Mouse (Mus musculus) G1E-ER4 (cell line): Measurements from ENCODE around the gene Hoxa13. TPM values are rescaled to one million over a fixed set of nuclear protein-coding genes. Genes with fewer than 3 reads are reported as not detected.

Experiments
- GATA1 ChIP-seq: IDR thresholded peaks from one replicate; pipeline ENCODE4 v1.8.0; 2012; ENCODE audit warnings: low read length, inconsistent platforms
- polyA plus RNA-seq: library from polyadenylated mRNA; stranded (reverse); fragments of >175 nt; gene quantifications from 2 replicates; pipeline ENCODE4 v1.2.3, GENCODE M21; 2012

Hoxa13 gene
- polyA plus RNA-seq, 1 experiment = not detected

GRCm38 (mm10) chr6:52246916-52247315 lies 13.8 kb downstream of the Hoxa13 start:
- no peak for TF ChIP-seq GATA1

DNA sequence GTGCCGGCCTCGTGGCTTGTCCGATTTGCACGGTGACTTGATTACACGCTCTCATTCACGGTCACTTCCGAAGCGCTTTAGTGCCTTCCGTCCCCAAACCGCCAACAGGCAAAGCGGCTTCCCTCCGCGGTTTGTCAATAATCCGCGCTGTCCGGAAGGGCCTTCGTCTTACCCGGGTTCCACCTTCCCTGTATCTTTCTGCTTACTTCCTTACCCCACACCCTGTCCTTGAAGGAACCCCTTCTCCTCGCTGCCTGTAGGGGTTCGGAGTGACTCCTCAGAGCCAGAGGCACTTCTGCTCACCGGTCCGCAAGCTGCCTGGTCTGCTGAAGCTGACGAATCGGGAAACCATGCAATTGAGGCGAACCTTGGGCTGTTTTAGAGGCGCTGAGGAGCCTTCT lies 14.3 kb downstream of the Hoxa13 start:
- no peak for TF ChIP-seq GATA1

DNA sequence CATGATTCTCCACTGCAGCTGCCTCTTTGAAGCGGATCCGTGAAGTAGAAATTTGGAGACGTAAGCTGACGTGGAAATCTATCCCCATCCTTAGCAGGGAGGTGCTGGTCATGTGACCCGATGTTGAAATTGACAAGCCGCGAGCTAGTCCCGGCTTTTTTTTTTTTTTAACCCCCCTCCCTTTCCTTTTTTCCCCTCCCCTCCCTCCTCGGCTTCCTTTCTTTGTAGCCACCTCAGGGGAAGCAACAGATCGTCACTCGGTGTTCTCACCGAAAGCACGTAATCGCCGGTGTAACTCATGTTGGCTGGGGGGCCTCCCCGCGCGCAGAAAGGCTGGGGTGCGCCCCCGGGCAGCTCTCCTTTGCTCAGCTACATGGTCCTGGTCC lies 14.9 kb downstream of the Hoxa13 start, which contains the start of gene Hoxa11:
Hoxa11 (minus strand) TSS at position 54 of the 386 bp plus-strand sequence.
- TF ChIP-seq GATA1 = no peak

GRCm38 (mm10) chr6:52245040-52245756 lies 15.5 kb downstream of the Hoxa13 start:
- TF ChIP-seq GATA1 = no peak

DNA sequence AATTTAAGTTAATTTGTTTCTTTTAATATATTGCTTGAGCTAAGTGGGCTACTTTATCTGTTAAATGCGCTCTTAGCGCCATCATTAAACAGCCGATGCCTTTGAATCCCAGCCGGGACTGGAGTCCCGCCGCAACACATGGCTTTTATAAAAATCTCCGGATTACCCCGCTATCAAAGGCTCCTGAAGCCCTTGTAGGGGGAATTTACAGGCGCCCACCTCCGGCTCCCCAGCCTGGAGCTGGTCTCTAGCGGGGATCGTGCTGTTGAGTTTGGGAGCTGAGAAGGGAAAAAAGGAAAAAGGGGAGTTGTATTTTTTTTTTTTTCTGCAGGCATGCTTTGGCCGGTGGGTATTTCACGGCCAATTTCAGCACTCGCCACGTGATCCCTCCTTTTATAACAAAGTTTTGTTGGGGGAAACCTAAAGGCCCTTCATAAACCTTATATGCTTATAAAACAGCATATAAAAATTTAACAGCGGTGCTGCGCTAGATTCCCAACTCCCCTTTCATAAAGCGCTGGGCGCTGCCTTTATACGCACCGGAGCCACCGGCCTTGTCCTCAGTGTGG lies 16.1 kb downstream of the Hoxa13 start:
- no peak for TF ChIP-seq GATA1

DNA sequence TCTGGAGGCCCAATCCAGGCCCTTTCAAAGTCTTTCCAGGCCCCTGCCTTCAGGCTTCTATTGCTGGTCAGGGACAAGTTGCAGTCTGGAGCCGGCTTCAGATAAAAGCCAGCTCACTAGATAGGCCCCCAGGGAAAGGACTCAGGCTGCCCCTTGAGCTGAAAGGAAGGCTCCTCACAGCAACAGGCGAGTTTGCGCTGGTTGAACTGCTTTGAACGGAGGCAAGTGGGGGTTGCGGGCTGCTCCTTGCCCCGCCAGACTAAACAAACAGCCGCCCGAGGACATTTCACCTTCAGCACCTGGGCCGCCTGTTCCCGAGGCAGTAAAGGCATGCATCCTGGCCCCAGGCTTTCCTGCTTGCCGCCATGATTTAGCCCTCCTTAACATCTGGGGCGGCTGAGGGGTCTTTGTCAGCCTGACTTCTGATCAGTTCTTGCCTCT lies 17.0 kb downstream of the Hoxa13 start:
- TF ChIP-seq GATA1 = no peak

GRCm38 (mm10) chr6:52242801-52243332 lies 17.8 kb downstream of the Hoxa13 start:
- no peak for TF ChIP-seq GATA1

DNA sequence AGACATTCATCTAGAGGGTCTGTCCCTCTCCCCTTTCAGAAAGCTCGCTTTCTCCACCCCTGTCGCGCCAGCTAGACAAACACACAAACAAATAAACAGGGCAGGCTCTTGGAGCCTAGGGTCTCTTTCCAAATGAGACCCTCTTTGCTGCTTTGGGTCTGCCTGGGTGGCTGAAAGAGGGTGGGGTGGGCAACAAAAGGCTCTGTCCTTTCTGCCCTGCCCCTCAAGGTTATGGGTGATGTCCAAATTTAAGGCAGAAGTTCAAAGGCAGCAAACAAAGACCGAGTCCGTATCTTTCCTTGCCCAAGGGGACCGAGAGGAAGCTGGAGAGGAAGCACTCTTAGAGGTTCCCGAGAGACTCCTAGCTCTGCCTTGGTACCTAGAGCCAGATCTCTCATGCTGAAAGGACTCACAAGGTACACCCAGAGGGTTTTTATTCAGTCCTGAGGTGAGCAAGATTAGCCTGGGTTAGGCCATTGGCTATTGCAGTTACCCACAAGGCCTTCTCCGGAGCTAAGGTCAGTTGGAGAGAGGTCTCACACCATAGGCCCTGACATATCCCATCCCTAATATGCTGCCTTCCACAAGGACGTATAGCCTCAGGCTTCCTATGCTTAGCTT lies 19.6 kb downstream of the Hoxa13 start:
- no peak for TF ChIP-seq GATA1

GRCm38 (mm10) chr6:52240389-52241000 lies 20.2 kb downstream of the Hoxa13 start, which contains the start of gene Hoxa10:
Hoxa10 (minus strand) TSS chr6:52240854.
- no peak for TF ChIP-seq GATA1

GRCm38 (mm10) chr6:52239625-52240388 lies 20.9 kb downstream of the Hoxa13 start:
- no peak for TF ChIP-seq GATA1

DNA sequence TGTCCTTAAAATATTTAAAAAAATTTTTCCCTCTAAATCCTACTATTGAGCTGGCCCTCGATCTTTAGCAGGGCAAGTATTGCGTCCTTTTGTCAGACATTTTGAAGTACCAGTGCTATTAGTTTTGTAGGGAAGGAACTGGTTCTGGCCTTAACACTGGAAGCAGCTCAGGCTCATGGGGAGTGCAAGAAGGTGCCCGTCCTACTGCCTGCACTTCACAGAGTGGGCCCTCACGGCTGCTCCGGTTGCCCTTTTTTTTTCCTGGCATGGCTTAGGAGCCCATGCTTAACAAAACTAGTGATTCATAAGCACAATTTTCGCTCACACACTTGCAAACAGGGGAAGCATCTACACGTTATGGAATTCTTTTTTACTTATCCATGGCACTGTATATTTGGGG lies 21.7 kb downstream of the Hoxa13 start:
- TF ChIP-seq GATA1 = no peak

DNA sequence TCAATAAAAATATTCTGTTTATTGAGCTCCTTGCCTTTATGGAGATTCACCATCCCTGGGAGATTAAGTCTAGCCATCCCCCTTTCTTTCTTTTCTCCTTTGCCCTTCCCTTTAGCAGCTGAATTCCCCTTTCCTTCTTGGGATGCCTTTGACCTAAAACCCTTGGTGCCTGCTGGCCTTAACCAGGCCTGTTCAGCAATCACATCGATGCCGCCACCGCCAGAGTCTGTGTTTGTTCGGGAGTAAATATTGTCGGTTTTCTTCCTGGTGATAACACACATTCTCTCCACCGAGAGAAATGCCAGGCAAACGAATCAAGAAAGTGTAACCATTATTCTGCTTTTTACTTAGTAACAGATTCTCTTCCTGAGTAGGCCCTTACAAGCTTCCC lies 22.5 kb downstream of the Hoxa13 start:
- TF ChIP-seq GATA1 = no peak

DNA sequence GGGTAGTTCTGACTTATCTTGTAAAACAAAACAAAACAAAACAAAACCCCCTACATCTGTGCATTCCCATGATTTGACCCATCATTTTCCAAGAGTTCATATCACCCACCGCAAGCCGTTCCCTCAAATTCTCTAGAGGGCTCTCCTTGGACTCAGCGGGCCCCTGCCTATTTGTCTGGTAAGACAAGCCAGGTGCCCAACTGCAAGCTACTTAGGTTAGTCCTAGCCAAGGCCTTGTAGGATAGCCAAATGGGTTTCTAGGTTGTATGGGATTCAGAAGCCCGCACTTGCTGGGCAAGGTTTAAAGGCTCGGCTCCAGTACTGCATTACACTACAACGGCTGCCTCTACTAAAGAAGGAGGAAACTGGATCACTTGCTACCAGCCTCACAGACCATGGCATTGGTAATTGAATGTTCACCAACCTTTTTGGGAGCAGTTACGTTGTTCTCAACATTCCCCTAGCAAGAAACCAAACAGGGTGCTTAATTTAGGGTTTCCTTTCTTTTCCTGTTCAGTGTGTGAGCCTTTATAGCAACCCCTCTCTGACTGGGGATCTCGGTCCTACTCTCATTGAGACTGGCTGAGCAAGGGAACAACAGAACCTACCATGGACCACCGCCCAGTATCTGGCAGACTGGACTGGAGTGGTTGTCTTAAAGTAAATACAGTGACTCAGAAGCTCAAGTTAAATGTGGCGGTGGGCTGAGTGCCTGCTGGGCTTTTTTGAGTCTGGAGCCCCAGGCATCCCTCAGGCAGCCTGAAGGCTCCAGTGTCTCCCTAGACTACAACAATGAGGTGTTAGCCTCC lies 23.1 kb downstream of the Hoxa13 start:
- no peak for TF ChIP-seq GATA1

- no peak for TF ChIP-seq GATA1
These were observed 23.9 kb downstream of the Hoxa13 start for GRCm38 (mm10) chr6:52236806-52237205.
